Mouse (Mus musculus) cortical plate, adult 2 months (tissue): ENCODE measurements at regions not wholly inside any gene's neighbourhood (a gene's known extent, or its start where the extent isn't known, plus 50 kb on each side); places are given as distances from the start of the nearest gene placed in this dataset.

Source experiments
- CTCF ChIP-seq: fragments of 200-500 bp; IDR thresholded peaks from 2 replicates; pipeline ENCODE4 v1.5.1; 2011; ENCODE audit warnings: mild to moderate bottlenecking, control low read depth, low read length; ENCODE audit not compliant: insufficient read depth; ENCODE audit errors: extremely low read depth
- POLR2A ChIP-seq: fragments of 200-500 bp; IDR thresholded peaks from 2 replicates; pipeline ENCODE4 v1.6.1; 2011; ENCODE audit warnings: mild to moderate bottlenecking, low read length, control low read depth; ENCODE audit not compliant: insufficient read depth; ENCODE audit errors: extremely low read depth

- TF ChIP-seq POLR2A, result no peak
- TF ChIP-seq CTCF, result no peak
Observed at GRCm38 (mm10) chr5:52044101-52044500, 146.2 kb downstream of the Dhx15 start.
